Mouse (Mus musculus): ENCODE results near the gene Slc25a21.

GRCm38 (mm10) chr12:57178818-57179217 is 18.5 kb downstream of the Slc25a21 start:
- TF ChIP-seq CHD2 (IDR thresholded peaks at IDR 0.05; ENCODE audit: low read depth, low read length) (no peak), ZC3H11A (IDR thresholded peaks at IDR 0.05; ENCODE audit: borderline replicate concordance, low read depth, low read length) (no peak), HCFC1 (IDR thresholded peaks at IDR 0.05; ENCODE audit: borderline replicate concordance, insufficient read depth, low read length) (no peak), MAFK (IDR thresholded peaks at IDR 0.05; ENCODE audit: insufficient read depth, low read depth, low read length) (no peak), ZNF384 (IDR thresholded peaks at IDR 0.05; ENCODE audit: low read depth, low read length) (no peak)
